In the genomic region with DNA sequence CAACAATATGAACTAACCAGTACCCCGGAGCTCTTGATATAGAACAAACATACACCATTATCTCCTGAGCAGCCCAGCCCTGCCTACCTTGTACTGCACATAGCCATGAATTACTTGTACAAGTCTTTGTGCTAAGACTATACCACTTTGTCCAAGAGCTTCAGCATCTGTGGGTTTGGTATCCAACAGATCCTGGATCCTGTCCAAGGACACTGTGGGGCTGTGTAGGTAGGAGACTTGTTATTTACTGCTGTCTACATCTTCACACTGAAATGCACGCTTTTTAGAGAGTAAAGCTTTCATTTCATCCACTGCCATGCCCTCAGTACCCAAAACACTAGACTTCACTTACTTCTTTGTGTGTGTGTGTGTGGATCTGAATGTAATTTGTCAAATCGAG, we compare ENCODE assay signal across 23 mouse cellular contexts. TPM values are rescaled to one million over a fixed set of nuclear protein-coding genes. Genes with fewer than 3 reads are reported as not detected.
DNase-seq lines count a peak whose midpoint lies in the region; ATAC-seq and TF ChIP-seq lines count a peak whose summit lies in the region.
"Had no signal": no experiment of that assay in that cellular context is flagged by ENCODE, and none has a peak within 500 bp of the region (broad histone marks: within the 10 kb centered on the region; RNA-seq: fewer than 3 reads in every experiment).

No protein-coding gene starts in this region.

- TF ChIP-seq EP300 in MEL (IDR thresholded peaks at IDR 0.05; ENCODE audit: low read depth in 1 of 2, low read length in 2 of 2), result no peak

- no peak for TF ChIP-seq POLR2A in MEL (IDR thresholded peaks at IDR 0.05; ENCODE audit: control insufficient read depth in 1 of 2, insufficient read depth in 1 of 2, low read depth in 1 of 2, low read length in 2 of 2, poor library complexity in 1 of 2)

- H3K4me2 ChIP-seq in liver, embryonic 13.5 days, result peak overlapping the region; percentile 44
- no peak overlapping the region for H3K4me2 ChIP-seq in liver, embryonic 16.5 days (ENCODE audit: low read depth, low read length)
- H3K4me2 ChIP-seq: forebrain, embryonic 12.5 days; forebrain, embryonic 15.5 days; heart, embryonic 12.5 days; heart, embryonic 15.5 days; hindbrain, embryonic 14.5 days had no signal

- TF ChIP-seq CTCF in MEL (IDR thresholded peaks at IDR 0.05 in 2 of 3, conservative IDR thresholded peaks at IDR 0.05 in 1 of 3; ENCODE audit: control insufficient read depth in 1 of 3, insufficient read depth in 1 of 3, low read depth in 2 of 3, low read length in 3 of 3, poor library complexity in 1 of 3, severe bottlenecking in 1 of 3), result no peak

- no peak for DNase-seq in liver, embryonic 13.5 days
- DNase-seq in liver (no peak), MEL (ENCODE audit: low read depth, low spot score) (peak; percentile 67)
- peak; percentile 74 for DNase-seq in brain, adult 2 months (ENCODE audit: low read depth, low spot score)
- DNase-seq in kidney, postnatal 36 days, result no peak
- no peak for DNase-seq in heart, postnatal 14 days
- DNase-seq: adrenal gland, adult 8-10 months; adrenal gland, postnatal 25 days; cerebellum, adult 9-10 months; cerebellum, postnatal 14 days; gastrocnemius, postnatal 25 days; heart, adult 18-20 months; heart, postnatal 10 days; heart, postnatal 4 days had no signal

- H3K27me3 ChIP-seq in liver, embryonic 13.5 days, result no peaks in the 10 kb centered on the region
- no peaks in the 10 kb centered on the region for H3K27me3 ChIP-seq in MEL (ENCODE audit: control insufficient read depth in 1 of 2, insufficient read depth in 2 of 2, low read length in 2 of 2)
- no peaks in the 10 kb centered on the region for H3K27me3 ChIP-seq in liver, embryonic 16.5 days (ENCODE audit: control insufficient read depth, insufficient read depth, low read depth, low read length)
- H3K27me3 ChIP-seq: forebrain, embryonic 12.5 days; forebrain, embryonic 15.5 days; heart, embryonic 12.5 days; heart, embryonic 15.5 days had no signal

- intact Hi-C loops in heart, postnatal 14 days (cut with DNase I), result no loop called here

- peaks cover 78% of the 10 kb centered on the region for H3K4me1 ChIP-seq in liver, embryonic 13.5 days (replicated peaks)
- peaks cover 12 to 27% of the 10 kb centered on the region in 2 experiments for H3K4me1 ChIP-seq in MEL (ENCODE audit: control insufficient read depth in 1 of 2, insufficient read depth in 2 of 2, low read length in 2 of 2)
- H3K4me1 ChIP-seq in liver, embryonic 16.5 days (ENCODE audit: control insufficient read depth, low read depth, low read length), result peaks cover 48% of the 10 kb centered on the region

- peaks cover 26% of the 10 kb centered on the region for H3K36me3 ChIP-seq in liver, embryonic 13.5 days
- peaks cover 0 to 34% of the 10 kb centered on the region in 2 experiments; a peak in 2 of 4 replicates for H3K36me3 ChIP-seq in MEL (ENCODE audit: control insufficient read depth in 1 of 2, insufficient read depth in 2 of 2, low read length in 2 of 2)
- peaks cover 12% of the 10 kb centered on the region for H3K36me3 ChIP-seq in liver, embryonic 16.5 days (ENCODE audit: control insufficient read depth, insufficient read depth)
- H3K36me3 ChIP-seq: forebrain, embryonic 12.5 days; forebrain, embryonic 15.5 days; heart, embryonic 12.5 days; heart, embryonic 15.5 days had no signal

- peaks cover 47% of the 10 kb centered on the region for H3K79me2 ChIP-seq in MEL (ENCODE audit: control insufficient read depth, insufficient read depth, low read length, poor library complexity)

- no peak overlapping the region for H3K4me3 ChIP-seq in liver, embryonic 13.5 days (replicated peaks)
- H3K4me3 ChIP-seq in MEL (ENCODE audit: control insufficient read depth in 1 of 2, insufficient read depth in 1 of 2, low read depth in 2 of 2, low read length in 2 of 2), result no peak overlapping the region
- no peak overlapping the region for H3K4me3 ChIP-seq in liver, embryonic 16.5 days (ENCODE audit: low read depth, low read length)
- H3K4me3 ChIP-seq: forebrain, embryonic 12.5 days; forebrain, embryonic 15.5 days; heart, embryonic 12.5 days; heart, embryonic 15.5 days had no signal

- WGBS in liver, embryonic 13.5 days (ENCODE audit: insufficient replicate concordance), result 65% methylated on average over 3 of the region's 3 CpGs
- 66% methylated on average over 3 of the region's 3 CpGs for WGBS in liver, embryonic 16.5 days (ENCODE audit: insufficient replicate concordance)

- TF ChIP-seq RAD21 in MEL (IDR thresholded peaks at IDR 0.05; ENCODE audit: low read depth, low read length), result no peak

- H3K9me3 ChIP-seq in liver, embryonic 13.5 days (replicated peaks), result no peaks in the 10 kb centered on the region
- H3K9me3 ChIP-seq in MEL (replicated peaks; ENCODE audit: insufficient read depth, low read length), result no peaks in the 10 kb centered on the region
- H3K9me3 ChIP-seq in liver, embryonic 16.5 days (replicated peaks; ENCODE audit: control insufficient read depth, low read length), result no peaks in the 10 kb centered on the region
- H3K9me3 ChIP-seq: forebrain, embryonic 12.5 days; forebrain, embryonic 15.5 days; heart, embryonic 12.5 days; heart, embryonic 15.5 days had no signal

- ATAC-seq in liver, embryonic 13.5 days (ENCODE audit: low read depth), result no peak
- no peak for ATAC-seq in liver, embryonic 16.5 days (ENCODE audit: low read depth)
- ATAC-seq: activated CD4-positive, CD25-positive, alpha-beta regulatory T cell, adult 4 months; CD4-positive, CD25-positive, alpha-beta regulatory T cell, adult 4 months; forebrain, embryonic 15.5 days; hindbrain, postnatal 0 days had no signal

- peak overlapping the region; percentile 64 for H3K9ac ChIP-seq in liver, embryonic 13.5 days
- no peak overlapping the region for H3K9ac ChIP-seq in MEL (ENCODE audit: control insufficient read depth, low read depth, low read length, poor library complexity, severe bottlenecking)
- peak overlapping the region; percentile 8; the same call in 1 of the 2 replicates for H3K9ac ChIP-seq in liver, embryonic 16.5 days (ENCODE audit: low read depth, low read length)
- H3K9ac ChIP-seq: forebrain, embryonic 12.5 days; forebrain, embryonic 15.5 days; heart, embryonic 12.5 days; heart, embryonic 15.5 days; hindbrain, embryonic 14.5 days had no signal

- peak overlapping the region; percentile 85 for H3K27ac ChIP-seq in liver, embryonic 13.5 days
- H3K27ac ChIP-seq in MEL (ENCODE audit: control insufficient read depth, low read depth, low read length), result no peak overlapping the region; the same call in 1 of the 2 replicates
- peak overlapping the region; percentile 82 for H3K27ac ChIP-seq in liver, embryonic 16.5 days (ENCODE audit: low read length)
- H3K27ac ChIP-seq: forebrain, embryonic 12.5 days; forebrain, embryonic 15.5 days; heart, embryonic 15.5 days; hindbrain, embryonic 14.5 days; hindbrain, postnatal 0 days had no signal

TF ChIP-seq in MEL, 35 proteins besides CTCF, POLR2A, EP300 and RAD21:
- TF ChIP-seq TBP (IDR thresholded peaks at IDR 0.05; ENCODE audit: low read depth, low read length) (no peak), MAFK (IDR thresholded peaks at IDR 0.05; ENCODE audit: borderline replicate concordance, low read depth, low read length) (no peak), JUND (IDR thresholded peaks at IDR 0.05; ENCODE audit: low read depth, low read length) (no peak)
TF ChIP-seq in MEL: peak in this region for 0.

RNA-seq across cellular contexts. Expression of a gene that starts 4.8 kb away (rescaled TPM):
- polyA plus RNA-seq in liver, embryonic 13.5 days (2015; fragmentation: Nextera tagmentation; extraction: Ambion mirVana), result 6.9 and 7.6 TPM in 2 replicates
- total RNA-seq in MEL (2012; rRNA removed), result 6.9 and 7.0 TPM in 2 replicates
- 10 to 100 TPM in 1 of 2 experiments, not detected in 1; 10.8 TPM for polyA plus RNA-seq in MEL (2012; ENCODE audit: insufficient read depth in 1 of 2, insufficient read length in 2 of 2, low read depth in 1 of 2, low replicate concordance in 2 of 2, missing spikeins in 1 of 2)
- polyA plus RNA-seq in liver, embryonic 16.5 days (2015; fragmentation: Nextera tagmentation; extraction: Ambion mirVana), result 8.5 and 8.7 TPM in 2 replicates
- total RNA-seq in heart, postnatal 14 days (2021), result 10 to 100 TPM; 25.1 to 27.6 TPM

RNA-seq across cellular contexts. Expression of a gene that starts 20.6 kb away (rescaled TPM):
- polyA plus RNA-seq in liver, embryonic 13.5 days (2015; fragmentation: Nextera tagmentation; extraction: Ambion mirVana), result 556 and 610 TPM in 2 replicates
- total RNA-seq in MEL (2012; rRNA removed), result 2,653 and 2,779 TPM in 2 replicates
- polyA plus RNA-seq in MEL (2012; ENCODE audit: insufficient read depth in 1 of 2, insufficient read length in 2 of 2, low read depth in 1 of 2, low replicate concordance in 2 of 2, missing spikeins in 1 of 2), result 1,000 to 10,000 TPM in 1 of 2 experiments, 100 to 1,000 TPM in 1; 850 to 2,901 TPM
- 278 and 327 TPM in 2 replicates for polyA plus RNA-seq in liver, embryonic 16.5 days (2015; fragmentation: Nextera tagmentation; extraction: Ambion mirVana)
- total RNA-seq in heart, postnatal 14 days (2021), result 100 to 1,000 TPM; 556 to 621 TPM

RNA-seq across cellular contexts. Expression of a gene that starts 33.7 kb away (rescaled TPM):
- polyA plus RNA-seq in liver, embryonic 13.5 days (2015; fragmentation: Nextera tagmentation; extraction: Ambion mirVana), result 12.5 TPM in 2 replicates
- total RNA-seq in MEL (2012; rRNA removed), result 41.4 and 46.5 TPM in 2 replicates
- 10 to 100 TPM; 43.6 to 55.0 TPM for polyA plus RNA-seq in MEL (2012; ENCODE audit: insufficient read depth in 1 of 2, insufficient read length in 2 of 2, low read depth in 1 of 2, low replicate concordance in 2 of 2, missing spikeins in 1 of 2)
- 6.6 and 7.0 TPM in 2 replicates for polyA plus RNA-seq in liver, embryonic 16.5 days (2015; fragmentation: Nextera tagmentation; extraction: Ambion mirVana)
- total RNA-seq in heart, postnatal 14 days (2021), result 100 to 1,000 TPM; 147 to 166 TPM

Comparison
In these comparisons a context has a peak if more than half of its experiments do, and no peak if none do; other contexts are left out.
1. DNase-seq: peak in MEL (single experiment) and brain, adult 2 months (single experiment); none in liver, embryonic 13.5 days (single experiment), liver (single experiment), kidney, postnatal 36 days (0 of 2) and heart, postnatal 14 days (0 of 2).